Mouse (Mus musculus): Measurements from ENCODE around the gene Hs6st2. TPM values are rescaled to one million over a fixed set of nuclear protein-coding genes. Genes with fewer than 3 reads are reported as not detected.

Hs6st2 gene
- polyA plus RNA-seq (2014; fragmentation: Illumina TruSeq; extraction: RNeasy Lipid Tissue Mini Kit (QIAGEN cat#74804); ENCODE audit: low read depth, low replicate concordance) = 0.32 TPM

GRCm38 (mm10) chrX:51681756-51682155, at the start of gene Hs6st2:
Gene Hs6st2, minus strand, starts transcription at chrX:51681856.

Other genes with a start within 250 kb of the Hs6st2 start
- gene Usp26, start 119.4 kb upstream of the Hs6st2 start, polyA plus RNA-seq (2014; fragmentation: Illumina TruSeq; extraction: RNeasy Lipid Tissue Mini Kit (QIAGEN cat#74804); ENCODE audit: low read depth, low replicate concordance) = not detected